15 mouse cellular contexts compared by ENCODE assay signal in the genomic region with DNA sequence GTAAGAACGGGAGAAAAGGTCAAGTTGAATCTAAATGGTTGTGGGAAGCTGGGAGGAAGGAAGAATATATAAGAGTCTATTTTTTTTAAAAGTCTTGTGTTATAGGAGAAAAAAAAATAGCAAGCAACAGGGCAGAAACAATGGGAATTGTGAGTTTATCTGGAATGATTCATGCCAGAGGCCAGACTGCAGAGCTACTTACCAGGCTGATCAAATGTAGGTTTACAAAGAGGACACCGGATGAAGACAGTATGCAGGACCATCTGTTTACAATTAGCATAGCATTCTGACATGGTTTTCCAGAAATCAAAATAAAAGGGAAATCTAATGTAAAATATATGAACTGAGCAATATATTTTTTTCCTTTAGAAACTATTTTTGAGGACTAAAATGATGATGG.
"Had no signal": no experiment of that assay in that cellular context is flagged by ENCODE, and none has a peak within 500 bp of the region (broad histone marks: within the 10 kb centered on the region; RNA-seq: fewer than 3 reads in every experiment).

No protein-coding gene starts in this region.

- H3K9ac ChIP-seq: liver, embryonic 13.5 days; midbrain, embryonic 13.5 days; neural tube, embryonic 12.5 days; neural tube, embryonic 15.5 days had no signal

- H3K4me2 ChIP-seq: liver, embryonic 13.5 days; midbrain, embryonic 13.5 days; neural tube, embryonic 12.5 days; neural tube, embryonic 15.5 days had no signal

- ATAC-seq: midbrain, embryonic 13.5 days had no signal

- H3K9me3 ChIP-seq: liver, embryonic 13.5 days; midbrain, embryonic 13.5 days; neural tube, embryonic 12.5 days; neural tube, embryonic 15.5 days had no signal

- DNase-seq: kidney, adult 18-20 months; kidney, postnatal 25 days; layer of hippocampus, adult 9-11 months; layer of hippocampus, postnatal 36 days; liver, embryonic 13.5 days; lung, adult 2 months; thymus, adult 18-20 months; thymus, postnatal 36 days had no signal

- H3K27ac ChIP-seq: kidney, postnatal 0 days; layer of hippocampus, adult 2 months; left cerebral cortex, adult 2 months; liver, embryonic 13.5 days; macrophage; midbrain, embryonic 13.5 days; neural tube, embryonic 12.5 days; neural tube, embryonic 15.5 days had no signal

- H3K27me3 ChIP-seq: liver, embryonic 13.5 days; midbrain, embryonic 13.5 days; neural tube, embryonic 12.5 days; neural tube, embryonic 15.5 days had no signal

- H3K4me1 ChIP-seq: liver, embryonic 13.5 days; midbrain, embryonic 13.5 days; neural tube, embryonic 12.5 days; neural tube, embryonic 15.5 days had no signal

- H3K4me3 ChIP-seq: layer of hippocampus, adult 2 months; left cerebral cortex, adult 2 months; liver, embryonic 13.5 days; midbrain, embryonic 13.5 days; neural tube, embryonic 12.5 days; neural tube, embryonic 15.5 days had no signal

- H3K36me3 ChIP-seq: liver, embryonic 13.5 days; midbrain, embryonic 13.5 days; neural tube, embryonic 12.5 days; neural tube, embryonic 15.5 days had no signal
